Mouse (Mus musculus): Measurements from ENCODE around the gene P2ry6. TPM values are rescaled to one million over a fixed set of nuclear protein-coding genes. Genes with fewer than 3 reads are reported as not detected.

Gene P2ry6
- polyA plus RNA-seq, 1 experiment, result 0.04 TPM

- Histone ChIP-seq H3K79me3 (ENCODE audit: low read depth) (no peaks in the 10 kb centered on the region), H3K79me2 (ENCODE audit: control insufficient read depth, insufficient read depth) (no peaks in the 10 kb centered on the region), H3K4me3 (ENCODE audit: insufficient read depth, poor library complexity, severe bottlenecking) (no peak overlapping the region), H3K27me3 (ENCODE audit: control insufficient read depth, insufficient read depth, insufficient read length) (no peaks in the 10 kb centered on the region), H3ac (ENCODE audit: control insufficient read depth, insufficient read length, low read depth) (no peak overlapping the region), H3K36me3 (ENCODE audit: control insufficient read depth, insufficient read depth) (no peaks in the 10 kb centered on the region)
- no peak for TF ChIP-seq FOSL1 (IDR thresholded peaks at IDR 0.05; ENCODE audit: insufficient read depth, low read length, poor library complexity, severe bottlenecking)
- TF ChIP-seq MAX (IDR thresholded peaks at IDR 0.05), result no peak
- no peak for TF ChIP-seq CTCF (IDR thresholded peaks at IDR 0.05; ENCODE audit: control insufficient read depth, insufficient read depth, insufficient read length)
- no peak for TF ChIP-seq MYOD1 (IDR thresholded peaks at IDR 0.05; ENCODE audit: control insufficient read depth, insufficient read length, low read depth)
- TF ChIP-seq CEBPB (IDR thresholded peaks at IDR 0.05; ENCODE audit: low read depth), result no peak
Observed at GRCm38 (mm10) chr7:100938106-100938505, 36.3 kb downstream of the P2ry6 start.

- H3K79me2 ChIP-seq (ENCODE audit: control insufficient read depth, insufficient read depth), result no peaks in the 10 kb centered on the region
- H3K36me3 ChIP-seq (ENCODE audit: control insufficient read depth, insufficient read depth), result no peaks in the 10 kb centered on the region
- no peak overlapping the region for H3K4me3 ChIP-seq (ENCODE audit: insufficient read depth, poor library complexity, severe bottlenecking)
- no peaks in the 10 kb centered on the region for H3K27me3 ChIP-seq (ENCODE audit: control insufficient read depth, insufficient read depth, insufficient read length)
- H3K79me3 ChIP-seq (ENCODE audit: low read depth), result no peaks in the 10 kb centered on the region
- H3ac ChIP-seq (ENCODE audit: control insufficient read depth, insufficient read length, low read depth), result no peak overlapping the region
- TF ChIP-seq MYOD1 (IDR thresholded peaks at IDR 0.05; ENCODE audit: control insufficient read depth, insufficient read length, low read depth), result no peak
- no peak for TF ChIP-seq USF1 (IDR thresholded peaks at IDR 0.05; ENCODE audit: low read depth)
- TF ChIP-seq CTCF (IDR thresholded peaks at IDR 0.05; ENCODE audit: control insufficient read depth, insufficient read depth, insufficient read length), result no peak
- no peak for TF ChIP-seq FOSL1 (IDR thresholded peaks at IDR 0.05; ENCODE audit: insufficient read depth, low read length, poor library complexity, severe bottlenecking)
- no peak for TF ChIP-seq CEBPB (IDR thresholded peaks at IDR 0.05; ENCODE audit: low read depth)
Observed at GRCm38 (mm10) chr7:100937481-100937880, 37.0 kb downstream of the P2ry6 start.

GRCm38 (mm10) chr7:100933520-100933919, 40.9 kb downstream of the P2ry6 start:
- Histone ChIP-seq H3ac (ENCODE audit: control insufficient read depth, insufficient read length, low read depth) (no peak overlapping the region), H3K79me2 (ENCODE audit: control insufficient read depth, insufficient read depth) (peaks cover 33% of the 10 kb centered on the region), H3K36me3 (ENCODE audit: control insufficient read depth, insufficient read depth) (no peaks in the 10 kb centered on the region), H3K4me3 (ENCODE audit: insufficient read depth, poor library complexity, severe bottlenecking) (no peak overlapping the region), H3K79me3 (ENCODE audit: low read depth) (peaks cover 22% of the 10 kb centered on the region), H3K27me3 (ENCODE audit: control insufficient read depth, insufficient read depth, insufficient read length) (no peaks in the 10 kb centered on the region)
- TF ChIP-seq MYOG (IDR thresholded peaks at IDR 0.05; ENCODE audit: control insufficient read depth, extremely low read depth, insufficient read length), result no peak
- TF ChIP-seq CEBPB (IDR thresholded peaks at IDR 0.05; ENCODE audit: low read depth), result no peak
- no peak for TF ChIP-seq USF1 (IDR thresholded peaks at IDR 0.05; ENCODE audit: low read depth)
- no peak for TF ChIP-seq MAX (IDR thresholded peaks at IDR 0.05)
- no peak for TF ChIP-seq FOSL1 (IDR thresholded peaks at IDR 0.05; ENCODE audit: insufficient read depth, low read length, poor library complexity, severe bottlenecking)
- TF ChIP-seq CTCF (IDR thresholded peaks at IDR 0.05; ENCODE audit: control insufficient read depth, insufficient read depth, insufficient read length), result no peak
- no peak for TF ChIP-seq MYOD1 (IDR thresholded peaks at IDR 0.05; ENCODE audit: control insufficient read depth, insufficient read length, low read depth)

- peaks cover 43% of the 10 kb centered on the region for H3K79me2 ChIP-seq (ENCODE audit: control insufficient read depth, insufficient read depth)
- peak overlapping the region; percentile 76 for H3K4me3 ChIP-seq (ENCODE audit: insufficient read depth, poor library complexity, severe bottlenecking)
- peak overlapping the region; percentile 39 for H3ac ChIP-seq (ENCODE audit: control insufficient read depth, insufficient read length, low read depth)
- no peaks in the 10 kb centered on the region for H3K27me3 ChIP-seq (ENCODE audit: control insufficient read depth, insufficient read depth, insufficient read length)
- TF ChIP-seq CTCF (IDR thresholded peaks at IDR 0.05; ENCODE audit: control insufficient read depth, insufficient read depth, insufficient read length) (peak; percentile 55), MYOG (IDR thresholded peaks at IDR 0.05; ENCODE audit: control insufficient read depth, extremely low read depth, insufficient read length) (no peak)
- H3K36me3 ChIP-seq (ENCODE audit: control insufficient read depth, insufficient read depth), result no peaks in the 10 kb centered on the region
- H3K79me3 ChIP-seq (ENCODE audit: low read depth), result peaks cover 31% of the 10 kb centered on the region
Observed at GRCm38 (mm10) chr7:100932481-100933007, 41.9 kb downstream of the P2ry6 start.

- H3K36me3 ChIP-seq (ENCODE audit: control insufficient read depth, insufficient read depth), result no peaks in the 10 kb centered on the region
Observed at GRCm38 (mm10) chr7:100931926-100932480, 42.4 kb downstream of the P2ry6 start, which contains the start of gene Arhgef17. Gene Arhgef17 (minus strand): TSS chr7:100932107.

More at GRCm38 (mm10) chr7:100931926-100932480, 42.4 kb downstream of the P2ry6 start, which contains the start of gene Arhgef17:
- Histone ChIP-seq H3K79me2 (ENCODE audit: control insufficient read depth, insufficient read depth) (peaks cover 48% of the 10 kb centered on the region), H3ac (ENCODE audit: control insufficient read depth, insufficient read length, low read depth) (peak within 1 kb of the TSS; percentile 85), H3K27me3 (ENCODE audit: control insufficient read depth, insufficient read depth, insufficient read length) (no peaks in the 10 kb centered on the region), H3K4me3 (ENCODE audit: insufficient read depth, poor library complexity, severe bottlenecking) (peak within 1 kb of the TSS; percentile 76), H3K79me3 (ENCODE audit: low read depth) (peaks cover 36% of the 10 kb centered on the region)
- no peak for TF ChIP-seq MAX (IDR thresholded peaks at IDR 0.05)
- no peak for TF ChIP-seq MYOD1 (IDR thresholded peaks at IDR 0.05; ENCODE audit: control insufficient read depth, insufficient read length, low read depth)
- no peak for TF ChIP-seq CTCF (IDR thresholded peaks at IDR 0.05; ENCODE audit: control insufficient read depth, insufficient read depth, insufficient read length)
- no peak for TF ChIP-seq CEBPB (IDR thresholded peaks at IDR 0.05; ENCODE audit: low read depth)
- TF ChIP-seq FOSL1 (IDR thresholded peaks at IDR 0.05; ENCODE audit: insufficient read depth, low read length, poor library complexity, severe bottlenecking), result no peak
- TF ChIP-seq USF1 (IDR thresholded peaks at IDR 0.05; ENCODE audit: low read depth), result no peak
- no peak for TF ChIP-seq MYOG (IDR thresholded peaks at IDR 0.05; ENCODE audit: control insufficient read depth, extremely low read depth, insufficient read length)
